Mouse (Mus musculus) testis, adult 2 months (tissue): Measurements from ENCODE around the gene Lrp2. TPM values are rescaled to one million over a fixed set of nuclear protein-coding genes. Genes with fewer than 3 reads are reported as not detected.

ENCODE experiments used
- H3K27ac ChIP-seq: fragments of 200-500 bp; 2 replicates; pipeline ENCODE4 v1.5.1; 2012; ENCODE audit warnings: low read depth, low read length; ENCODE audit not compliant: control insufficient read depth, insufficient read depth
- H3K27me3 ChIP-seq: fragments of 200-500 bp; 2 replicates; pipeline ENCODE4 v1.6.1; 2012; ENCODE audit warnings: mild to moderate bottlenecking, low read length, moderate library complexity; ENCODE audit not compliant: control insufficient read depth, insufficient read depth
- H3K36me3 ChIP-seq: fragments of 200-500 bp; 2 replicates; pipeline ENCODE4 v1.6.1; 2012; ENCODE audit warnings: mild to moderate bottlenecking, low read length; ENCODE audit not compliant: control insufficient read depth, insufficient read depth
- H3K4me1 ChIP-seq: fragments of 200-500 bp; 2 replicates; pipeline ENCODE4 v1.6.1; 2012; ENCODE audit warnings: low read length; ENCODE audit not compliant: control insufficient read depth, insufficient read depth
- H3K4me3 ChIP-seq: fragments of 200-500 bp; 2 replicates; pipeline ENCODE4 v1.5.1; 2012; ENCODE audit warnings: low read depth, mild to moderate bottlenecking, low read length, moderate library complexity, mixed read lengths; ENCODE audit not compliant: control insufficient read depth
- CTCF ChIP-seq: fragments of 200-500 bp; IDR thresholded peaks from 2 replicates; pipeline ENCODE4 v1.5.1; 2012; ENCODE audit warnings: low read depth, mild to moderate bottlenecking, inconsistent platforms, low read length, moderate library complexity; ENCODE audit not compliant: control insufficient read depth, insufficient read depth, insufficient replicate concordance
- POLR2A ChIP-seq: fragments of 200-500 bp; IDR thresholded peaks from 2 replicates; pipeline ENCODE4 v1.6.1; 2012; ENCODE audit warnings: low read depth, mild to moderate bottlenecking, inconsistent platforms, low read length, moderate library complexity; ENCODE audit not compliant: control insufficient read depth
- polyA plus RNA-seq: library from polyadenylated mRNA; depleted of rRNA; stranded (reverse); fragments of >200 nt; gene quantifications from 2 replicates; pipeline ENCODE4 v1.2.3, GENCODE M21; 2012; rRNA removed

Gene Lrp2
- polyA plus RNA-seq, 1 experiment = 0.32 TPM

- no peaks in the 10 kb centered on the region for H3K4me1 ChIP-seq
- H3K27ac ChIP-seq = no peak overlapping the region
- TF ChIP-seq CTCF (0 out of 2 replicates have a peak, but pooled peaks have one; percentile 3), POLR2A (no peak)
- no peak overlapping the region for H3K4me3 ChIP-seq
- no peaks in the 10 kb centered on the region for H3K27me3 ChIP-seq
- H3K36me3 ChIP-seq = no peaks in the 10 kb centered on the region
These were observed 204.1 kb downstream of the Lrp2 start for GRCm38 (mm10) chr2:69381740-69382139.

DNA sequence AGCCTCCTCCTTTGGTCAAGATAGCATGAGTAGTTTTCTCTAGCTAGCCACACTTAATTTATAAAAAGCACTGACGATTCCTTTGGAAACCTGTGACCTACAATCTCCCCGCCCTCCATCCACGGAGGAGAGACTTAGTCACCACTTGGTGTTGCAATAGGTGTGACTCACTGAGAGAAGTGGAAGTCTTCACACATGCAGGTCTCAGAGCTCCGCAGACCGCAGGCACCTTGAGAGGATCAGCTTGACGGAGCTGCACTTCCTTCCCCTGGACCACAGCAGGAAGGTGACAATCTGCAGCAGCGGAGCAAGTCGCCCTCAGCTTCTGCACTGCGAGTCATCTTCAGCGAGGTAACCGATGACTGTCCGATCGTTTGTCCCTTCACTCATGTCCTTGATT, 205.6 kb downstream of the Lrp2 start, which contains the start of gene Dhrs9:
Gene Dhrs9 (plus strand): TSS at position 165 of the 400 bp plus-strand sequence.
- Histone ChIP-seq H3K4me1 (no peaks in the 10 kb centered on the region), H3K4me3 (no peak within 1 kb of the TSS), H3K36me3 (no peaks in the 10 kb centered on the region), H3K27ac (no peak within 1 kb of the TSS), H3K27me3 (no peaks in the 10 kb centered on the region)
- TF ChIP-seq POLR2A = no peak
- TF ChIP-seq CTCF = no peak

GRCm38 (mm10) chr2:69379801-69380200, 206.1 kb downstream of the Lrp2 start:
- Histone ChIP-seq H3K27ac (no peak overlapping the region), H3K4me1 (no peaks in the 10 kb centered on the region), H3K36me3 (no peaks in the 10 kb centered on the region), H3K27me3 (no peaks in the 10 kb centered on the region), H3K4me3 (no peak overlapping the region)
- no peak for TF ChIP-seq POLR2A
- TF ChIP-seq CTCF = no peak

GRCm38 (mm10) chr2:69376780-69377179, 209.1 kb downstream of the Lrp2 start:
- Histone ChIP-seq H3K36me3 (no peaks in the 10 kb centered on the region), H3K4me3 (no peak overlapping the region), H3K4me1 (no peaks in the 10 kb centered on the region), H3K27me3 (no peaks in the 10 kb centered on the region), H3K27ac (no peak overlapping the region)
- TF ChIP-seq CTCF = no peak
- no peak for TF ChIP-seq POLR2A

Other genes starting within 250 kb of the Lrp2 start
- gene Abcb11, start 243.4 kb downstream of the Lrp2 start, polyA plus RNA-seq = 2.2 and 3.0 TPM in 2 replicates
- not detected in 2 replicates for gene Dhrs9, start 205.6 kb downstream of the Lrp2 start, polyA plus RNA-seq
- gene Bbs5, start 61.1 kb upstream of the Lrp2 start, polyA plus RNA-seq = 43.0 and 47.2 TPM in 2 replicates
- 2.4 and 2.7 TPM in 2 replicates for gene Klhl41, start 84.1 kb upstream of the Lrp2 start, polyA plus RNA-seq
- 6.2 and 7.8 TPM in 2 replicates for gene Fastkd1, start 127.5 kb upstream of the Lrp2 start, polyA plus RNA-seq
- gene Ppig, start 136.5 kb upstream of the Lrp2 start, polyA plus RNA-seq = 8.4 and 15.3 TPM in 2 replicates
- gene Ccdc173, start 203.5 kb upstream of the Lrp2 start, polyA plus RNA-seq = 19.2 and 19.9 TPM in 2 replicates
- gene Phospho2, start 203.6 kb upstream of the Lrp2 start, polyA plus RNA-seq = 252 and 509 TPM in 2 replicates
- 10.9 and 20.3 TPM in 2 replicates for gene Klhl23, start 235.9 kb upstream of the Lrp2 start, polyA plus RNA-seq